Comparison of ENCODE assay signal across 17 mouse cellular contexts in genomic region chrX:12085290-12085689, GRCm38 (mm10).
DNase-seq lines count a peak whose midpoint lies in the region; ATAC-seq and TF ChIP-seq lines count a peak whose summit lies in the region.
"Had no signal": no experiment of that assay in that cellular context is flagged by ENCODE, and none has a peak within 500 bp of the region (broad histone marks: within the 10 kb centered on the region; RNA-seq: fewer than 3 reads in every experiment).

No protein-coding gene starts in this region.

- DNase-seq in embryo, embryonic 10 days (ENCODE audit: low spot score) = peak; percentile 65
- DNase-seq in embryo, embryonic 10.5 days (ENCODE audit: low spot score) = no peak
- DNase-seq in hindbrain, postnatal 0 days (ENCODE audit: low spot score) = no peak
- DNase-seq in midbrain, embryonic 10.5 days (ENCODE audit: low spot score) = no peak
- DNase-seq in embryonic facial prominence, embryonic 10.5 days (ENCODE audit: low spot score) = peak; percentile 20
- DNase-seq in lung, postnatal 25 days (ENCODE audit: low spot score) = no peak
- DNase-seq: heart, adult 18-20 months; kidney, postnatal 4 days; lung, adult 2 months; lung, postnatal 36 days; midbrain, embryonic 14.5 days had no signal

- H3K36me3 ChIP-seq in hindbrain, embryonic 12.5 days = no peaks in the 10 kb centered on the region
- no peaks in the 10 kb centered on the region for H3K36me3 ChIP-seq in hindbrain, postnatal 0 days (ENCODE audit: insufficient read depth, low read length)
- H3K36me3 ChIP-seq in midbrain, embryonic 12.5 days = no peaks in the 10 kb centered on the region
- H3K36me3 ChIP-seq in midbrain, embryonic 10.5 days = no peaks in the 10 kb centered on the region
- H3K36me3 ChIP-seq in embryonic facial prominence, embryonic 10.5 days (replicated peaks) = no peaks in the 10 kb centered on the region
- H3K36me3 ChIP-seq: heart, embryonic 15.5 days; kidney, embryonic 15.5 days; limb, embryonic 12.5 days had no signal

- no peaks in the 10 kb centered on the region for H3K9me3 ChIP-seq in hindbrain, embryonic 12.5 days (replicated peaks)
- no peaks in the 10 kb centered on the region for H3K9me3 ChIP-seq in hindbrain, postnatal 0 days (ENCODE audit: low read length)
- H3K9me3 ChIP-seq in midbrain, embryonic 12.5 days = no peaks in the 10 kb centered on the region
- H3K9me3 ChIP-seq in midbrain, embryonic 10.5 days (replicated peaks) = no peaks in the 10 kb centered on the region; the same call in 1 of the 2 replicates
- no peaks in the 10 kb centered on the region for H3K9me3 ChIP-seq in embryonic facial prominence, embryonic 10.5 days
- H3K9me3 ChIP-seq: heart, embryonic 15.5 days; kidney, embryonic 15.5 days; limb, embryonic 12.5 days had no signal

- WGBS in hindbrain, embryonic 12.5 days = 7% methylated on average over 18 of the region's 18 CpGs
- 29% methylated on average over 18 of the region's 18 CpGs for WGBS in hindbrain, postnatal 0 days
- WGBS in midbrain, embryonic 12.5 days = 8% methylated on average over 18 of the region's 18 CpGs
- WGBS in midbrain, embryonic 10.5 days = 3% methylated on average over 18 of the region's 18 CpGs
- WGBS in embryonic facial prominence, embryonic 10.5 days = 7% methylated on average over 18 of the region's 18 CpGs

- peak overlapping the region; percentile 91; the same call in 1 of the 2 replicates for H3K4me2 ChIP-seq in hindbrain, embryonic 12.5 days (replicated peaks)
- H3K4me2 ChIP-seq in hindbrain, postnatal 0 days (ENCODE audit: low read depth, low read length) = no peak overlapping the region
- H3K4me2 ChIP-seq in midbrain, embryonic 12.5 days (replicated peaks) = peak overlapping the region; percentile 15; the same call in 1 of the 2 replicates
- H3K4me2 ChIP-seq: heart, embryonic 15.5 days; kidney, embryonic 15.5 days; limb, embryonic 12.5 days had no signal

- no peak for TF ChIP-seq CTCF in hindbrain, postnatal 0 days (IDR thresholded peaks at IDR 0.05; ENCODE audit: low read depth)

- H3K27ac ChIP-seq in hindbrain, embryonic 12.5 days = no peak overlapping the region
- H3K27ac ChIP-seq in hindbrain, postnatal 0 days = no peak overlapping the region
- no peak overlapping the region for H3K27ac ChIP-seq in midbrain, embryonic 12.5 days (replicated peaks)
- no peak overlapping the region for H3K27ac ChIP-seq in midbrain, embryonic 10.5 days (replicated peaks)
- H3K27ac ChIP-seq in embryonic facial prominence, embryonic 10.5 days (replicated peaks) = no peak overlapping the region
- H3K27ac ChIP-seq: heart, embryonic 15.5 days; kidney, embryonic 15.5 days; limb, embryonic 12.5 days had no signal

- H3K4me3 ChIP-seq in hindbrain, embryonic 12.5 days = no peak overlapping the region
- no peak overlapping the region for H3K4me3 ChIP-seq in hindbrain, postnatal 0 days (ENCODE audit: low read length)
- no peak overlapping the region for H3K4me3 ChIP-seq in midbrain, embryonic 12.5 days
- no peak overlapping the region for H3K4me3 ChIP-seq in midbrain, embryonic 10.5 days
- no peak overlapping the region for H3K4me3 ChIP-seq in embryonic facial prominence, embryonic 10.5 days
- H3K4me3 ChIP-seq: heart, embryonic 15.5 days; kidney, embryonic 15.5 days; limb, embryonic 12.5 days had no signal

- no peak overlapping the region for H3K9ac ChIP-seq in hindbrain, embryonic 12.5 days
- no peak overlapping the region for H3K9ac ChIP-seq in hindbrain, postnatal 0 days (replicated peaks; ENCODE audit: low read length)
- H3K9ac ChIP-seq in midbrain, embryonic 12.5 days (replicated peaks) = no peak overlapping the region
- H3K9ac ChIP-seq: heart, embryonic 15.5 days; kidney, embryonic 15.5 days; limb, embryonic 12.5 days had no signal

- peaks cover 51% of the 10 kb centered on the region for H3K4me1 ChIP-seq in hindbrain, embryonic 12.5 days
- 0 out of 2 replicates have a peak, but pooled peaks cover 4% of the 10 kb centered on the region for H3K4me1 ChIP-seq in hindbrain, postnatal 0 days (ENCODE audit: insufficient read depth, low read length)
- H3K4me1 ChIP-seq in midbrain, embryonic 12.5 days = peaks cover 53% of the 10 kb centered on the region
- peaks cover 92% of the 10 kb centered on the region for H3K4me1 ChIP-seq in midbrain, embryonic 10.5 days
- H3K4me1 ChIP-seq in embryonic facial prominence, embryonic 10.5 days = peaks cover 92% of the 10 kb centered on the region

- H3K27me3 ChIP-seq in hindbrain, embryonic 12.5 days = peaks cover 96% of the 10 kb centered on the region
- peaks cover 10% of the 10 kb centered on the region; the same call in 1 of the 2 replicates for H3K27me3 ChIP-seq in hindbrain, postnatal 0 days (ENCODE audit: insufficient read depth, low read length)
- peaks cover 97% of the 10 kb centered on the region for H3K27me3 ChIP-seq in midbrain, embryonic 12.5 days
- H3K27me3 ChIP-seq in midbrain, embryonic 10.5 days (ENCODE audit: low read depth, poor library complexity, severe bottlenecking) = peaks cover 100% of the 10 kb centered on the region
- peaks cover 100% of the 10 kb centered on the region for H3K27me3 ChIP-seq in embryonic facial prominence, embryonic 10.5 days (replicated peaks; ENCODE audit: low read depth, poor library complexity, severe bottlenecking)

- ATAC-seq in hindbrain, embryonic 12.5 days (ENCODE audit: low FRiP score) = no peak
- ATAC-seq in hindbrain, postnatal 0 days = no peak
- no peak for ATAC-seq in midbrain, embryonic 12.5 days (ENCODE audit: low FRiP score, low read depth)
- ATAC-seq: intestine, postnatal 0 days had no signal

Comparison
In these comparisons a context has a peak if more than half of its experiments do, and no peak if none do; other contexts are left out.
1. DNase-seq: peak in embryo, embryonic 10 days (single experiment) and embryonic facial prominence, embryonic 10.5 days (single experiment); none in embryo, embryonic 10.5 days (single experiment), hindbrain, postnatal 0 days (single experiment), midbrain, embryonic 10.5 days (single experiment) and lung, postnatal 25 days (single experiment).